Mouse (Mus musculus) cerebellum, adult 11 months (tissue): ENCODE data around the gene Rad9b.
"Not testable (repeated sequence)": the region's sequence is repeated elsewhere in the genome, so short reads cannot be mapped to it uniquely, and the experiment has no call there.

Source experiments
- DNase-seq: peaks from one replicate; pipeline ENCODE4 v3.0.0; 2022

Rad9b gene

DNA sequence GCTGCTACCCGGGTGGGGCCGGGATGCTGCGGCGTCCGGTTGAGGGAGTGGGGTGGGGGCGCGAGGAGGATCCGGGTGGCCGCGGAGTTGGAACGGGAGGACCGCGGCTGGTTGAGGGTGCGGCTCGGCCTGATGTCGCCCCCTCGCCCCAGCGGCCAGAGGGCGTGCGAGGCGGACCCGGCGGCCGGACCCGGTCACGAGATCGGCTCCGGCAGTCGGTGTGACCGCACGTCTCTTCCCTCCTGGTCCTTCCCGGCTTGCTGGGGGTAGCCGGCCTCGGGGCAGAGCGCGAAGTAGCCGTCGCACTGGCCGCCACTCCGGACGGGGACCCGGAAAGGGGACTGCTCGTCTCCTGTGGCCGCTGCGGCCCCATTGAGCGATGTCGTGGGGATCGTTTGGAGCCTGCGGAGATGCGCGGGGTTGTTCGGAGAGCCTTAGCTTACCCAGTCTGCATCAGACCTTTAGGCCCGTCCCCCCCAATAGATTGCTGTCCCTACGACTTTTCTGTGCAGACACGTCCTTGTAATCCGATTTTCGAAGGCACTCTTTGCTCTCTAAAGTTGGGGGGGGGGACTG, 547 bp upstream of the Rad9b start:
- no peak for DNase-seq

DNA sequence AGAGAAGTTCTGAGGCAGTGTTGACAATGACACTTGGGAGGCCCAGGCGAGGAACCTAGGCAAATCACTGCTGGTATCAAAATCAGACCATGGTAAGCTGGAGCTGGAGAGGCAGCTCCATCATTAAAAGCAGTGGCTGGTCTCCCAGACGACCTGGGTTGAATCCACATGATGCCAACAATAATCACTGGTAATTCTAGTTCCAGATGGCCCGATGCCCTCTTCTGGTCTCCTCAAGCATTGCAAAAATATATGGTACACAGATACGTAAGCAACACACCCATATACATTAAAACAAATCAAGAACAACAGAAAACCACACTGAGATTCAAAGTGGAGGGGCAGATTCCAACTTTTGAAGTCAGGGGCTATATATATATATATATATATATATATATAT, 8.3 kb downstream of the Rad9b start:
- no peak for DNase-seq

DNA sequence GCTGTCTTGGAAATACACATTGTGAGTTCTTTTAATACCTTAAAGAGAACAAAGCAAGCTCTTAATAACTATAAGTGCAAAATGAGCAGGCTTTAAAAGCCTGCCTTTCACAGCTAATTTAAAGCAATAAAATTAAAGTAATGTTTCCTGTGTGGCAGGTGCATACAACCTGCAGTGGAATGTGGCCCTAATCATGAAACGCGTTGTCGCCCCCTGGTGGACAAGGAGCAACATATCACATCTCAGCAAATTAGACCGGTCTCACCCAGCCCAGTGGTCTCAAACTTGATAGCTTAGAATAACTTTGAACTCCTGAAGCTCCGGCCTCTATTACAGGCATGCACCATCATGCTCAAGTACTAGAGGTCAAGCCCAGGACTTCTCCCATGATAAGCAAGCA, 9.8 kb downstream of the Rad9b start:
- peak; percentile 67 for DNase-seq

DNA sequence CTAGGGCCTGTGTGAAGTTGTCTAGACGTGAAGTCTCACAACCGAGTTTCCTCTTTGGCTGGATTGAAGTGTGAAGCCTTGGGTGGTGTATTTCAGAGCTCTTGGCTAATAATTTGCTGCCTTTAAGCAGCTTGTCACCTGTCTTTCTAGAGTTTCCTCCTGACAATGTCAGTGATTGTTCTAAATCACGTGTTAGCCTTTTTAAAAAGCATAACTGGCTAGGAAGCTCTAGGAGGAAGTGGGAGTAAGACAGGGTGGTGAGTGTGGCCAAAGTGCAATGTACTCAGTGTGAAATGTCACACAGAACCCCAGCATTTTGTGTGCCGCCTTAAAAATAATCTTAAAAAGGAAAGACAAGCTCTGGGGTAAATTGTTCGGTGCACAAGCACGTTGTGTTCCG, 10.3 kb downstream of the Rad9b start:
- DNase-seq: no peak

- no peak for DNase-seq
Observed at GRCm38 (mm10) chr5:122342874-122343273, 11.2 kb downstream of the Rad9b start.

GRCm38 (mm10) chr5:122336554-122337294, 17.3 kb downstream of the Rad9b start:
- DNase-seq: no peak

- DNase-seq: no peak
Observed at GRCm38 (mm10) chr5:122334682-122335081, 19.4 kb downstream of the Rad9b start.

DNA sequence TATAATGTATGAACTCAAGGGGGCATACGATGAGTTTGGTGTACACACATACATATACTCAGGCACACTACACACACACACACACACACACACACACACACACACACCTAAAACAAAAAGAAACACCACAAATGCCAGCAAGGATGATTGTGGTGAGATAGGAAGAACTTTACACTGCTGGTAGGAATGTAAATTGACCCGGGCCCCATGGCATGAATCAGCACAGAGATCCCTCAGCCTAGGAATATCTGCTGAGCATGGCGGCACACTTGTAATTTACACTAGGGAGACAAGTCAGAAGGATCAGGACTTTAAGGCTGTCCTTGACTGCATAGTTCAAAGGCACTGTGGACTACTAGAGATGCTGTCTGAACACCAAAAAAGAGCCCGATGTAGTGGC, 23.8 kb downstream of the Rad9b start:
- DNase-seq: no peak

GRCm38 (mm10) chr5:122327283-122327682, 26.8 kb downstream of the Rad9b start:
- no peak for DNase-seq

- DNase-seq: no peak
Observed at GRCm38 (mm10) chr5:122325477-122325876, 28.6 kb downstream of the Rad9b start.

DNA sequence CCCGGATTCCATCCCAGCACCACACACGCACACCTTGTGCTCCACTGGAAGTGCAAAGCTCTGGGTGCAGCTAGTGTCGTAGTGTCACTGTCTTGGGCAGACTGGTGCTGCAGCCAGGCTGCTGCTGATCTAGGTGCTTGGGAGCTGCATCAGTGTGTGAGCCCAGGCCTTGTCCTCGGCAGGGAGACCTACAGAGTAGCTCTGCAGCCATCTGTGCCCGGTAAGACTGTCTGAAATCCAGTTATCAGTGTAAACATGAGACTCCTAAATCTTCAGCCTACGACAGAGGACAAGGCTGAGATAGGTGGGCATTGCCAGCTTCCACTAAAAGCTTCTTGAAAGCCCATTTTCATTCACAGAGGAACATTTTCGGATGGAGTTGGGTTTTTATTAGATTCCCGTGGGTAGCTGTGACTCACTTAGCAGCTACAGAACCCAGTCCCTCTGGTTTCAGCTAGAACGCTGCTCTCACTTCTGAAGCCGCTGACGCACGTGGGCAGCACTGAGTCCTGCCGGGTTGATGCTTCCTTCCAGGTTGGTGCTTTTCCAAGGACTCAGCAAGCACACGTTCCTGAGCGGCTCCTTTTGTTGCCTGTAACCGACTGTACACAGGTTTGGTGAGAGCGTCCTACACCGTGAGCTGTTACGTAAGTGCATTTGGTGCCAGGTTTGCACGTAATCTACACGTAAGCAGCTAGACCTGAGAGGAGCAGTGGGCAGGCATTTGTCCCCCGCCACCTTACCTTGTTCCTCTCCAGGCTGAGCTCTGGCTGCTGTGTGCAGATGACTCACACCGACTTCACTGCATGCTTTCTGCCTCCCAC, 29.2 kb downstream of the Rad9b start:
- DNase-seq: peak; percentile 85

GRCm38 (mm10) chr5:122323523-122323922, 30.5 kb downstream of the Rad9b start:
- DNase-seq: no peak

DNA sequence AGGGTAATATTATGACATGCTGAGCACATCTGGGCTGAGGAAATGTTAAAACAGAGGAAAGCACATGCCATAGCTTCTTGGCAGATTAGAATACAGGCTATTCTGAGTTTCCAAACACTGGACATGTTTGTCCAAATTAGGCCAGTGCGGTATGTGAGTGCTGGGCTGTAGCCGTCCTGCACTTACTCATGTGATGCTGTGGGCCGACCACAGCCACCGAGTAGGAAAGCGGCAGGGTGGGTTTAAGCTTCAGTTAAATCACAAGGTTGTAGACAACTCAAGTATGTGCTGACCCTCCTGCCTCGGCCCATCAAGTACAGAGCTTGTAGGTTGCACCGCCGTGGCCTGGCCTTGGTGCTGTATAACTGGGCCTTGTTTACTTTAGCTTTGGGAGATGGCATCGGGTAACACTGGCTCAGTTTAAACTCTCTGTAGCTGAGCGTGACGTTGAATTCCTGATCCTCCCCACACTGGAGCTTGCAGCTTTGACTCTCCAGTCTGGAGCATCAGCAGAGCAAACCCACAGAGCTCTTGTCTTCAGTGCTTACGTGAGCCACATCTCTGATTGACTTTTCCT, 33.7 kb downstream of the Rad9b start:
- no peak for DNase-seq

- no peak for DNase-seq
Observed at GRCm38 (mm10) chr5:122319474-122320204, 34.4 kb downstream of the Rad9b start.

- not testable (repeated sequence) for DNase-seq
Observed at GRCm38 (mm10) chr5:122318976-122319375, 35.1 kb downstream of the Rad9b start.

DNA sequence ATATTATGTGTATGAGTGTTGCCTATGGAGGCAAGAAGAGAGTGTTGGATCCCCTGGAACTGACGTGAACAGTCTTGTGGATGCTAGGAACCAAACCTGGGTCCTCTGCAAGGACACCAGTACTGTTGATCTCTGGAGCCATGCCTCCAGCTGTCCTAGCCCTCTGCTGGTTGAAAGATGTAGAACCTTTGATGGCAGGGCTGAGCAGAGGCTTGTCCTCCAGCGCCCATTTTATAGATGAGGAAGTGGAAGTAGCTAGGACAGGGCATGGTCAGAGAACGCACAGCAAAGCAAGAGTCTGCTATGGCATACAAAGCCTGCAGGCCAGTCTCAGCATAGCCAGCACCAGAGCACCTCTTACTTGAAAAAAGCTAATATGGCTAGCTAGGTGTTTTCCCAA, 35.9 kb downstream of the Rad9b start:
- DNase-seq: no peak

- DNase-seq: peak; percentile 49
Observed at GRCm38 (mm10) chr5:122317329-122318045, 36.5 kb downstream of the Rad9b start.

DNA sequence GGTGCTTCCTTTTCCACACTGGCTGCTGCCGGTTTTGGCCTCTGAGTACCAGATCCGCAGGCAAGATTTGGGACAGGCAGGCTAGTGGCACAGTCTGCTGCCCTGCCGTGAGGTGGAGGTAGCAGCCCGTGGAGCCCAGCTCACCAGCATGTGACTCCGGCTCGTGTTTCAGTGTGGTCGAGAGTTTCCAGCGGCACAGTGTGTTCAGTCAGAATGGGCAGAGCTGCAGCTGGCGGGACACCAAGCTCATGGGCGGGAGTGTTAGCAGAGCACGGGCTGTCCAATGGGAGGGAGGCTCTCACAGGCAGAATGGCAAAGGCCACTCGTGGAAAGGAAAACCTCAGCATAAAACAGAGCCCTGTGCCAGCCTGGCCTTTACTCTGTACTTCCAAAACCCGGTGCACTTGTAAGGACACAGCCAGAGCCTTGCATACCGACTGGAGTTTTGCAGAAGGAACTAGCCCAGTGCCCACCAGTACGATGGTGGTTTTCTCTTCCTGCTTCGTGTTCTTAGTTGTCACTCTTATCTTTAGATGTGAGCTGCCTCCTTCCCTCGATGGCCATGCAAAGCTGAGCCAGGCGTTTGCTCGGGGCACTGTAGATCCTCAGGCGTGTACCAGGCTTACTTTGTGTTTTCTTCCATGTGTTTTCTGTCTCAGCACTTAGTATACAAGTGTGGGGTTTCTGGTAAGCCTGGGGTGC, 38.9 kb downstream of the Rad9b start:
- DNase-seq: peak; percentile 90

- DNase-seq: no peak
Observed at GRCm38 (mm10) chr5:122312942-122313684, 40.9 kb downstream of the Rad9b start.

DNA sequence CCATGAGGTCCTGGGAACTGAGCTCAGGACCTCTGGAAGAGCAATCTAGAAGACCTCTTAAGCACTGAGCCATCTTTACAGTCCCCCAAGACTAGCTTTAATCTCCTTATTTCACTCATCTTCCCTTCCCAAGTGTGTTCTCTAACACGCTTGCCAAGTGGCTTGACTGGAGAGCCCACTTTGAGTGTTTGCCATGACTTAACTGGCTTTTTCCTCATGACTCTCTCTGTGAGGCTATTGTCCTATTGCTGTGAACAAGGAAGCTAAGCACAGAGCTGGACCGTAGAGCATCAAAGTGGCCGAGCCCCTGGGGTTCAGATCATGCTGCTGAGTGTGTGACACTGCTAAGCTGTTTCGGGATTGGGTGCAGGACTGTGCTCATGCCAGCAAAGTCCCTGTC, 41.7 kb downstream of the Rad9b start:
- DNase-seq: no peak

- no peak for DNase-seq
Observed at GRCm38 (mm10) chr5:122311692-122312091, 42.3 kb downstream of the Rad9b start.
